Mouse (Mus musculus): Measurements from ENCODE around the gene Ang6.
"Not testable (repeated sequence)": the region's sequence is repeated elsewhere in the genome, so short reads cannot be mapped to it uniquely, and the experiment has no call there.

- not testable (repeated sequence) for TF ChIP-seq CTCF (IDR thresholded peaks at IDR 0.05; ENCODE audit: low read depth, low read length); POLR2A (IDR thresholded peaks at IDR 0.05; ENCODE audit: insufficient read depth, low read length); EP300 (IDR thresholded peaks at IDR 0.05; ENCODE audit: insufficient read depth, low read depth, low read length)
These were observed 7.6 kb upstream of the Ang6 start for GRCm38 (mm10) chr14:44009686-44010085.

All from ES-Bruce4 (cell line).